Mouse (Mus musculus): Measurements from ENCODE around the gene Wnt9b.
"Not testable (repeated sequence)": the region's sequence is repeated elsewhere in the genome, so short reads cannot be mapped to it uniquely, and the experiment has no call there.

Wnt9b gene

GRCm38 (mm10) chr11:103749306-103750089 is at the start of gene Wnt9b:
Wnt9b (minus strand) TSS chr11:103749821.
- DNase-seq (ENCODE audit: low read depth): no peak

- DNase-seq (ENCODE audit: low read depth): no peak
Measured at GRCm38 (mm10) chr11:103789951-103790350, 40.3 kb upstream of the Wnt9b start.

- DNase-seq (ENCODE audit: low read depth): no peak
Measured at GRCm38 (mm10) chr11:103780152-103780551, 30.5 kb upstream of the Wnt9b start.

DNA sequence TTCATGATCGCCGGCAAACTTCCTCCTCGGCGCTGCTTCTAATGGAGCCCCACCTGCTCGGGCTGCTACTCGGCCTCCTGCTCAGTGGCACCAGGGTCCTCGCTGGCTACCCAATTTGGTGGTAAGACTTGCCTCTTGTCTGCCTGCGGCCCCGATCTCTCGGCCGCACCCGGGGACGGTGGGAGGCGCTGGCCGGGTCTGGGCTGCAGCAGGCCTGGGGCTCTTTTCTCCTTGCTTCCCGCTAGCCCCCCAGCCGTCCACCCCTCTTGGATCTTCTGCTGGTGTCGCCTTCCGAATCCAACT is 24.6 kb upstream of the Wnt9b start:
- no peak for DNase-seq (ENCODE audit: low read depth)

DNA sequence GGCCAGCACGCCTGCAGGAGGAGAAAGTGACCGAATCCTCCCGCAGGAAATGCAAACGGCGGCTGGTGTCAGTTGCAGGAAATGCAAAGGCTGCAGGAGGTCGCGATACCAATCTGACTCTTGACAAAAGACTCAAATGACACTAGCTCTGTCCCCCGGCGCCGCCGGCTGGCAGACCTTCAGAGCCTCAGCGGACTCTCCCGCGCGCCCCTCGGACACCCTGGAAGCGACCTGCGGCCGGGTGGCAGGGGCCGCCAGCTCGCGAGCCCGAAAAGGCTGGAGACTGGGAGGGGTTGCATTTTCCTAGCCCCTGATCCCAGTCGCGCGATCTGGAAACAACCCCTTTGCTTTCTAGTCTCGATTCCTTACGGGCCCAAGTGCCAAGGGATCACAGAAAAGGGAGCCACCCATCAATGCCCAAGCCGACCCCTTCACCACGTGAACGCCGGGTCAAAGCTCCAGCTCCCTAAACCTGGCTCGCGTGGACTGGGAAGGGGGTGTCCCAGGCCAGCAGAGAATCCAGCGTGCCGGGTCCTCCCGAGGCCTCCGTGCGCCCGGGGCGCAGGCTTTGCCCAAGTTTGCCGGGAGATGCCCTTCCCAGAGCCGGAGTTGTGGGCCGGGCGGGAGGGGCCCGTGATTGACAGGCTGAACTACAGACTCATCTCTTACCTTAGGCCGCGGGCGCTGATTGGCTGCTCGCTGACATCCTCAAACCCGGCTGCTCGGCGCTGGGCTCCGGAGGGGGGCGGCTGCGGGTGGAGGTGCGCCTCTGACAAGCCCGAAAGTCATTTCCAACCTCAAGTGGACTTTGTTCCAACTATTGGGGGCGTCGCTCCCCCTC is 24.0 kb upstream of the Wnt9b start, which contains the start of gene Wnt3:
TSS of gene Wnt3 (plus strand) at position 764 of the 841 bp plus-strand sequence.
- peak; percentile 34 for DNase-seq (ENCODE audit: low read depth)

GRCm38 (mm10) chr11:103772505-103773386 is 23.1 kb upstream of the Wnt9b start:
- no peak for DNase-seq (ENCODE audit: low read depth)

DNA sequence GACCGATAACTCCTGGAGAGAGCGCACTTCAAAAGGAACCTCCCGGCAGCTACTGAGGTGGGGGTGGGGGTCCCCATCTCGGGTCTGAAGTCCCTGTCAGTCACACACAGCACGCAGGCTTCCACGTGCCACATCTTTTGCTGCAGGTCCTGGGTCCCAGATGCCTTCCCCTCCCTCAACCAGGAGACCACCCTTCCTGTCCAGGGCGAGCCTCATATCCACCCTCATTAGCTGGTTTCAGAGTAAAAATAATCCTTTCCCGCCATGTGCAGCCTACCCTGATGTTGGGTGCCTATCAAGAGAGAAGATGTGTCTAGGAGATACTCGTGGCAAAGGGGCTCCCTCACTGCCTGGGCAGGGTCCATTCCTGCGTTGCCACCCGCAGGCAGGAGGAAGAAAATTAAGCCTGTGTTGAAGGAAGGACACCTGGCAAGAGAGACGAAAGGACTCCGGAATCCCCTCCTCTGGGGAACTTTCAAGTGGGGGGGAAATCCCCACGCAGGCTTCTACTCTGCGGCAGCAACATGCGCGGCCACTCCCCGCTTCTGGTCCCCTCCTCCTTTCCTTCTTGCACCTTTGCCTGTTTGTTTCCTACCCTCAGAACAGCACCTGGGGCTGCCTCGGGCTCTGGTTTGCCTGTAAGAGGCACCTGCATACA is 21.7 kb upstream of the Wnt9b start:
- DNase-seq (ENCODE audit: low read depth): peak; percentile 48

DNA sequence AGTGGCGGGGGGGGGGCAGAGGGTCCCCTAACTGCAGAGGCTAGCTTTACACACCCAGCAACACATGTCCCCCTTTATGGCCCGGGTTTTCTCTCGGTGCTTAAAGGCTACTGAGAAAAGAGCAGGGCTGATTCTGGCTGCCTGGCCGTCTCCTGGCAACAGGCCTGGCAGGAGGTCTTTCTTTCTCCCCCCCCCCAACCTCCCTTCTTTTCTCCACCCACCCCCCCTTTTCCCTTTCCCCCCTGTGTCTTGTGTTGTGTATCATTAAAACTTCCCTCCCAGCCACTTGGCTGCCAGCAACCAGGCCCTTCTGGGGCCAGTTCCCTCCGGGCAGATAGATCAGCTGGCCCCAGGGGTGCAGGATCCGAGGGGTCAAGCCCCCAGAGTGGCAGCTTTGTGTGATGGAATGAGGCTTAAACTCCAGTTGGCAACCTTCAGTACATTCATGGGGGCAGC is 16.0 kb upstream of the Wnt9b start:
- DNase-seq (ENCODE audit: low read depth): no peak

GRCm38 (mm10) chr11:103764601-103765000 is 15.0 kb upstream of the Wnt9b start:
- DNase-seq (ENCODE audit: low read depth): no peak

DNA sequence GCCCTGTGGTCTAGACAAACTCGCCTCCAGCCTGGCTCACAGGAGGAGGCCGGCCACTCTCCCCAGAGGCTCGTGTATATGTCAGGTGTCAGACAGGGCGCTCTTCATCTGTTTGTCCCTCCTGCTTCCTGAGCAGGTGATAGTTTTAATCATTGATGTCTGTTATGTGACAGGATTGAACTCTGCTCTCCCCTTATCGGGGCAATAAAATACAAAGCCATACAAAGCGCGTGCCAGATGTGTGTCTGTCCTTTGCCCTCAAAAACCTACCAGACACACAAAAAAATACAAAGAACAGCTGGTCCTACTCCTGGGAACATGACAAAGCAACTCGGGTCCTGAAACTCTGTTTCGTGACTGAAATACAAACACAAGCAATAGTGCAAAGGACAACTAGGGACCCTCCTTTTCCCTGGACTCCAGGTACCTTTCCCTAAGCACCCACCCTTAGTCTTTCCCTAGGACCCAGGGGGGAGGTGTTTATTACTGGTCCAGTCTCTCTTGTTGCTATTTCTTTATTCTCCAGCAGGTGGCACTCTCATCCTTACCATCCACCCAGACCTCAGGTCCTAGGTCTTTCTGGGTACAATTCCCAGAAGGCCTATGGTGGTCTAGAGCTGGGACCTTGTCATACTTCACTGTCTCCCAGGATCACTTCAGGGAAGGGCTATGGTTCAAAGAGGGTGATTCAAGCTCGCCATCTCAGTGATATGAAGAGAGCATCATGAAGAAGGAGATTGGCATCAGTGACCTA is 14.0 kb upstream of the Wnt9b start:
- peak; percentile 72 for DNase-seq (ENCODE audit: low read depth)

DNA sequence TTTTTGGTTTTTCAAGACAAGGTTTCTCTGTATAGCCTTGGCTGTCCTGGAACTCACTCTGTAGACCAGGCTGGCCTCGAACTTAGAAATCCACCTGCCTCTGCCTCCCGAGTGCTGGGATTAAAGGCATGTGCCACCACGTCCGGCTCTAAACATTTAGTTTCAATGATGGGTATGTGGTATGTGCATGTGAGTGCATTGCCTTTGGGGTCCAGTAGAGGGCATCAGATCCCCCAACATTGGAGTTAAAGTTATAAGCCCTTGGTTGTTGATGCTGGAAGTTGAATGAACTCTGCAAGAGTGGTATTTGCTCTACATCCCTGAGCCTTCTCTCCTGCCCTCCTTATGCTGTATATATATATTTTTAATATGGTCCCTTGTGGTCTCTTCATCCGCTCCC is 11.3 kb upstream of the Wnt9b start:
- DNase-seq (ENCODE audit: low read depth): not testable (repeated sequence)

- DNase-seq (ENCODE audit: low read depth): no peak
Measured at GRCm38 (mm10) chr11:103760101-103760500, 10.5 kb upstream of the Wnt9b start.

DNA sequence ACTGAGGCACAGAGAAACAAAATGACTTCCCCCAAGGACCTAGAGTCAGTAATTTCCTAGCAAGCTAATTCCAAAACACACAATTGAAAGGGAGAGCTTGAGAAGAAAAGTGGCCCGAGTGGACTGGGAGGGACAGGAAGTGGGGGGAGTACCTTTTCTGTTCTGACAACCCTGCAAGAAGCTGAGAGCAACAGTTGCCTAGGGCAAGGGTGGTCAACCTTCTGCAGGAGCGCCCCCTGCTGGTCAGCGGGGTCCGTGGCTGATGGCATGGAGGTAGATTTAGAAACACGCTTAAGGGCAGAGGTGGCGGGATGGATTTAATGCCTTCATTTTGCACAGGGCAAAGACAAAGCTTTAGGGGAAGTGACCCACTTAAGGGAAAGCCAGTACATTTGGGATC is 9.1 kb upstream of the Wnt9b start:
- DNase-seq (ENCODE audit: low read depth): peak; percentile 60

DNA sequence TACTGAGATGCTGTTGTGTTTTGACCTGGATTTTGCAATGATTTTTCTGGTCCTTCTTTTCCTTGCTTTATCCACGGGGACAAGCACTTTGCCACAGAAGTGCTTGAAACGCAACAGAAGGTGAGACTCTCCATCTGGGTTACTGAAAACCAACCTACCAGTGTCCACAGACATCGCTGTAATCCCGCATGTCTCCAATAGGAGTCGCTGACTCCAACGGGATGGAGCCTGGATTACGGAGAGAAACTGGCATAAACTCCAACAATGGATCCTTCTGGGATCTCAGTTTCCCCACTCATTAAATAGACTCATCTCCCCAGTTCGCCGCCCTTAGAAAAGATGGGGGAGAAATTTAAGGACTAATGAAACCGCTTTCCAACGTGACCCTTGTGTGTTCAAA is 8.4 kb upstream of the Wnt9b start:
- DNase-seq (ENCODE audit: low read depth): no peak

GRCm38 (mm10) chr11:103750612-103751011 is 991 bp upstream of the Wnt9b start:
- DNase-seq (ENCODE audit: low read depth): no peak

DNA sequence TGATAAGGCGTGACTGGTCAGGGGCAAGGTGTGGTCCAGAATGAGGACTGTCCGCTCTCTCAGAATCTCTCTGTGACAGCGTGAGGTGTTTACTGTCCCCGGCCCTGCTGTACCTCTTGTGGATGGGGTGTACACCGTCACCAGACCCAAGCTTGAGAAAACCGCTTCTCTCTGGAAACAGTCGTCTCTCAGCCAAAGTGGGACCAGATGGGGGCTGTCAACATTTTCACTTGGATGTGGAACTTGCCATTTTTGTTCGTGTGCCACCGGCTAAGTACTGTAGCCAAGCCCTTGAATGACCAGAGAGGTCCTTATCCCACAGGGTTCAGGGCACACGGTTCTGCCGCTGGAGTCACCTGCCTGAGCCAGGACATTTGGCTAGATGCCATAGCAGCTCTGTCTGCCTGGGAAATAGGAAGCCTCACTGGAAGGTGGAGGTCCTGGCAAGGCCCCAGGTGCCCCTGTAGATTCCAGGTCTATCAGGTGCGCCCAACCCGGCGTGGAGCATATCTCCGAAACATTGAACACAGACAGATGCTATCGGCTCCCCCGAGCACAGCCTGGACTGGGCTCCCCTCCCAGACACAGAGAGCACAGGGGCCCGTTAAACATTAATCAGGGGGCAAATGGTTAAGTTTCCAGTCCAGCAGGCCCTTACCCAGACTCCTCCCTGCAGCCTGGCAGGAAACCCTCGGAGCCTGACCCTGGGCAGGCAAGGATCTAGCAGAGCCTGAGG is 14.4 kb downstream of the Wnt9b start:
- DNase-seq (ENCODE audit: low read depth): no peak

- no peak for DNase-seq (ENCODE audit: low read depth)
Measured at GRCm38 (mm10) chr11:103734411-103735045, 15.1 kb downstream of the Wnt9b start.

GRCm38 (mm10) chr11:103733961-103734360 is 15.7 kb downstream of the Wnt9b start:
- no peak for DNase-seq (ENCODE audit: low read depth)

DNA sequence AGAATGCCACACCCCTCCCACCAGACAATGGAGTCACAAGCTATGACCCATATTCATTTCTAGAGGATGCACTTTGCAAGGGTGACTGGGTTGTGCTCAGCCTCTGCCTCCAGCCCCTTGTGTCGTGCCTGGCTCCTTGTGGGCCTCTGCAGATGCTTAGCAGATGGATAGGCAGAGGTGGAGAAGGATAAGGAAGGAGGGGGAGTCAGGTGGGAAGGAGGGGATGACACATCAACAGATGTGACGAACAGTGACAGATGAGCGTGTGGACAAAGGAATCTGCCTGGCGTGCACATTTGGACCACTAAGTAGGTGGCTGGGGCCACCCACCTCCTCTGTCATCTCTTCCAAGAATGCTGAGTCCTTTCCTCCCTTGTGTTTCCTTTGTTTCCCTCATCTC is 16.6 kb downstream of the Wnt9b start:
- no peak for DNase-seq (ENCODE audit: low read depth)

DNA sequence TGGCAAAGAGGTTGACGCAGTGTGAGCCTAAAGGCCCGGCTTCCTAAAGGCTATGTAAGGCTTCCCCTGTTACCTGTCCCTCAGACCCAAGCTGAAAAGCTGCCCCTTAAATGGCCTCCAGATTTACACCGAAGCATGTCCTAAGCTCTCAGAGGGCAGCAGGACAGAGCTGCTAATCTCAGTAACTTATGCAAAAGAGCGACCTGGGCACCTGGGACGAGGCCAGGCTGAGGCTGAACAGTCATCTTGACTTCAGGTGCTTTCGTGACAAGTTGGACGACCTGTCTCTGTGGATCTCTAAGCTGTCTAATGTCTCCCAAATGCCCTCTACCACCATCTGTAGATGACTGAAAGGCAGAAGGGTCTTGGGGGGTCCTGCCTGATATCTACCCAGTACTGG is 17.3 kb downstream of the Wnt9b start:
- DNase-seq (ENCODE audit: low read depth): no peak
